Mouse (Mus musculus): ENCODE results near the gene Phlpp1. TPM values are rescaled to one million over a fixed set of nuclear protein-coding genes. Genes with fewer than 3 reads are reported as not detected.

Phlpp1 gene
- polyA plus RNA-seq, 1 experiment, result 26.8 TPM

DNA sequence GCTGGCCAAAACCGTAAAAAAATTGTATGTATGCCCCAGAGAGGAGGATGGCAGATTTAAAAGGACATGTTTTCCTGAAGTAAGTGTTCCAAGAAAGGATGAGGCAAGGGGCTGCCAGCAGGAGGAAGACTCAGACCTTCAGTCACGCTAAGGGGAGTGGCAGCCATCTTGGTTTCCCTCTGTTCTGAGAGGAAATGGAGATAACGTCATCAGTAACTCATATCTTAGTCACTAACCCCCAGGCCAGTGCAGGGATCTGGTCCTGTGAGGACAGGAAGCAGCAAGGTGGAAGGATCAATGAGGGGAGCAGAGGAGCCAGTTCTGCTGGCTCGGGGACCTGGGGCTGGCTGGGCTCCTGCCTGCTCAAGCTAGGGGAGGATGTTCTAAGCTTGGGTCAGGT is 10.6 kb upstream of the Phlpp1 start:
- WGBS, result 69% methylated on average over 4 of the region's 4 CpGs
- Histone ChIP-seq H3K4me3 (replicated peaks; ENCODE audit: extremely low read depth, low read depth, low read length) (no peak overlapping the region), H3K4me1 (ENCODE audit: control insufficient read depth, insufficient read depth, low read length) (no peaks in the 10 kb centered on the region; the same call in 1 of the 2 replicates)
- DNase-seq, result no peak
- TF ChIP-seq CTCF (IDR thresholded peaks at IDR 0.05; ENCODE audit: insufficient read depth, low read length) (no peak), POLR2A (IDR thresholded peaks at IDR 0.05; ENCODE audit: borderline replicate concordance, extremely low read depth, low read depth, low read length) (no peak)

DNA sequence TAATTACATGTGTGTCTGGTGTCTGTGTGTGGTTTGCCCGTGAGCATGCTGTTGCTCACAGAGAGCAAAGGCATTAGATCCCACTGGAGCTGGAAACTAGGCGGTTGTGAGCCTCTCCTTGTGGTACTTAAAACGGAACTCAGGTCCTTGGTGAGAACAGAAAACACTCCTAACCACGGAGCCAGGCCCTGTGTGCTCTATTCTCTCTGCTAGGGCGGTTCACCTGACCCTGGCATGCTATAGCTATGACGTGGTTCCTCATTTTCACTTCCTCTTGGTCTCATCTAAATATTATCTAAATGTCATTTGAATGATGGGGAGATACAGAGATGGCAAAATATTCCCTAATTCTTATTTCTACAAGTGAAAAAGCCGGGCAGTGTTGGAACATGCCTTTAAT is 9.0 kb upstream of the Phlpp1 start:
- WGBS, result 64% methylated on average over 7 of the region's 7 CpGs
- Histone ChIP-seq H3K4me1 (ENCODE audit: control insufficient read depth, insufficient read depth, low read length) (no peaks in the 10 kb centered on the region), H3K4me3 (replicated peaks; ENCODE audit: extremely low read depth, low read depth, low read length) (no peak overlapping the region)
- no peak for DNase-seq
- TF ChIP-seq POLR2A (IDR thresholded peaks at IDR 0.05; ENCODE audit: borderline replicate concordance, extremely low read depth, low read depth, low read length) (no peak), CTCF (IDR thresholded peaks at IDR 0.05; ENCODE audit: insufficient read depth, low read length) (no peak)

DNA sequence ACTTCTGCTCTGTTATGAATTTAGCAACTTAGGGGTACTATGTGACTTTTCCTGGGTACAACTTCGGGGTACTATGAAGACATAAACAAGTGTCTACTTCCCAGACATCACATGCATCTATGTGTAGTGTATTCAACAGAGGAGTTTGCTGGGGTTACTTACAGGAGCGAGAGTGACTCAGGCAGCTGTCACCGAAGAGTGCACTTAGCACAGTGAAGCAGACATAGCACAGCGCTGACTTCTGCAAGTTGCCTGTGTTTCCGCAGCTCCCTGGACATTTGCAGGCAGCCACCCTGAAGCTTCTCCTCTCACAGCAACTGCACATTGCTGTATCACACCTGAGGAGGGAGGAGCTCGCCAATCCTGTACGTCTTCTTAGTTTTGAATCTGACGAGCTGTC is 8.2 kb upstream of the Phlpp1 start:
- no peak for TF ChIP-seq POLR2A (IDR thresholded peaks at IDR 0.05; ENCODE audit: borderline replicate concordance, extremely low read depth, low read depth, low read length)
- TF ChIP-seq CTCF (IDR thresholded peaks at IDR 0.05; ENCODE audit: insufficient read depth, low read length), result no peak
- no peak for DNase-seq
- WGBS, result 84% methylated on average over 8 of the region's 8 CpGs

DNA sequence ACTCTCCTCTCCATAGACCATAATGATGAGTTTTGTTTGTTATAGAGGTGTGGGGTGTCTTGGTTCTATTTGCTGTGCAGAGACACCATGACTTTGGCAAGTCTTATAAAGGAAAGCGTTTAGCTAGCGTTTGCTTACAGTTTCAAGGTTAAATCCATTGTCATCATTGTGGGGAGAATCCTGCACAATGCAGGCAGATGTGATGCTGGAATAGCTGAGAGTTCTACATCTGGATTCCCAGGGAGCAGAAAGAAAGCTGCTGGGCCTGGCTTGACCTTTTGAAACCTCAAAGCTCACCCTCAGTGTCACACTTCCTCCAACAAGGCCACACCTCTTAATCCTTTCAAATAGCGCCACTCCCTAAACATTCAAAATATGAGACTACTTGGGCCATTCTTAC is 7.4 kb upstream of the Phlpp1 start:
- TF ChIP-seq POLR2A (IDR thresholded peaks at IDR 0.05; ENCODE audit: borderline replicate concordance, extremely low read depth, low read depth, low read length), result no peak
- TF ChIP-seq CTCF (IDR thresholded peaks at IDR 0.05; ENCODE audit: insufficient read depth, low read length), result no peak
- no peak for DNase-seq
- Histone ChIP-seq H3K4me3 (replicated peaks; ENCODE audit: extremely low read depth, low read depth, low read length) (no peak overlapping the region), H3K4me1 (ENCODE audit: control insufficient read depth, insufficient read depth, low read length) (no peaks in the 10 kb centered on the region)
- WGBS, result 85% methylated on average over 3 of the region's 3 CpGs

More for the DNA sequence above, 8.2 kb upstream of the Phlpp1 start:
- Histone ChIP-seq H3K4me3 (replicated peaks; ENCODE audit: extremely low read depth, low read depth, low read length) (no peak overlapping the region), H3K4me1 (ENCODE audit: control insufficient read depth, insufficient read depth, low read length) (no peaks in the 10 kb centered on the region)

DNA sequence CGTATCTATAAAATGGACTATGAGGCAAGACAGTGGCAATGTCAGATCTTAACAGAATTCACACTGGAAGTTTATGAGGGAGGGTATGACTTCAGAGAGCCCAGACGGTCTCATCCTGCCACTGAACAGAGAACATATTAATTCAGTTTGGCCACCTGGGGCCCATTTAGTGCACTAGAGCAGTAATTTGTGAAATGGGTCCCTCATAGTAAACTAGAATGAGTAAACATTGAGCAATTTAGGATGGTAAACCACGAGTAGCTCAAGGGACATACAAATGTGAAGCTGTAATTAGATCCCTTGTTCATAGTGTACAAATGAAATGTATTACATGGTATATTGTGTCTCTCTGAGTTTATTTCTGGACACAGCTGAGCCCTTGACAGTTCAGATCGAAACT is 3.6 kb upstream of the Phlpp1 start:
- TF ChIP-seq CTCF (IDR thresholded peaks at IDR 0.05; ENCODE audit: insufficient read depth, low read length) (no peak), POLR2A (IDR thresholded peaks at IDR 0.05; ENCODE audit: borderline replicate concordance, extremely low read depth, low read depth, low read length) (no peak)
- 52% methylated on average over 4 of the region's 4 CpGs for WGBS
- no peak for DNase-seq
- no peak overlapping the region for H3K4me3 ChIP-seq (replicated peaks; ENCODE audit: extremely low read depth, low read depth, low read length)
- peaks cover 2% of the 10 kb centered on the region; the same call in 1 of the 2 replicates for H3K4me1 ChIP-seq (ENCODE audit: control insufficient read depth, insufficient read depth, low read length)

DNA sequence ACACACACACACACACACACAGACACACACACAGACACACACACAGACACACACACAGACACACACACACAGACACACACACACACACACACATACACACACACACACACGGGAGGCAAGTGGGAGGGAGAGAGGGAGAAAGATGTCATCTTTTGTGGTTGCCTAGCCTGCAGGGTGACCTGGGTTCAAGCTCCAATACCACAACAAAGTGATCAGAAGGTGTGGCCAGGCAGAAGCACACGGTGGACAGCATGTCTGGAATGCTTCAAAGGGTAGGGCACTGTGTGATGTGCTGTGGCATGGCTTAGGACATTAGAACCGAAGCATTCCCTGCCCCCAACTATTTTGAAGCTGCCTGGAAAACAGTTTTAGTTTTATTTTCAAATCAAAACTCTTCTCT is 2.8 kb upstream of the Phlpp1 start:
- H3K4me3 ChIP-seq (replicated peaks; ENCODE audit: extremely low read depth, low read depth, low read length), result no peak overlapping the region
- no peak for DNase-seq
- peaks cover 2% of the 10 kb centered on the region; the same call in 1 of the 2 replicates for H3K4me1 ChIP-seq (ENCODE audit: control insufficient read depth, insufficient read depth, low read length)
- 38% methylated on average over 3 of the region's 3 CpGs for WGBS
- no peak for TF ChIP-seq CTCF (IDR thresholded peaks at IDR 0.05; ENCODE audit: insufficient read depth, low read length)
- TF ChIP-seq POLR2A (IDR thresholded peaks at IDR 0.05; ENCODE audit: borderline replicate concordance, extremely low read depth, low read depth, low read length), result no peak

DNA sequence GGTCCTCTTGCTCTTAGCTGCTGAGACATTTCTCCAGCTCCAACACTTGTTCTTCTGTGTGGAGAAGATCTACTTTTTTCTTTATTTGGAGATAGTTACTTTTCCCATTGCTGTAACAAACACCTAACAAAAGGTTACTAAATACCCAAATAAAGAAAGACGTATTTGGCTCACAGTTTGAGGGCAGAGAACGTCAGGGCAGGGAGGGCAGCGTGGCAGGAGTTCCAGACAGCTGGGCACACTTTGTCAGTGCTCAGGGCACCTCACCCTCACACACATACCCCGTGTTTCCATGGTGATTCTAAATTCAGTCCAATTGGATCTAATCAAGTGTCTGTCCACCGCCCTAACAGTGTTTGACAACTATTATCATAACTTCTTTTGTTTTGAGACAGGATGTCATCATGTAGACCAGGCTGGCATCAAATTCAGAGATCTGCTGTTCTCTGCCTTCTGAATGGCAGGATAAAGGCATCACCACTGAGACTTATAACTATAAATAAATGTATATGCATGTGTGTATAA is 1.7 kb upstream of the Phlpp1 start:
- WGBS, result 65% methylated on average over 5 of the region's 5 CpGs
- TF ChIP-seq POLR2A (IDR thresholded peaks at IDR 0.05; ENCODE audit: borderline replicate concordance, extremely low read depth, low read depth, low read length) (no peak), CTCF (IDR thresholded peaks at IDR 0.05; ENCODE audit: insufficient read depth, low read length) (no peak)
- Histone ChIP-seq H3K4me1 (ENCODE audit: control insufficient read depth, insufficient read depth, low read length) (peaks cover 5% of the 10 kb centered on the region; the same call in 1 of the 2 replicates), H3K4me3 (replicated peaks; ENCODE audit: extremely low read depth, low read depth, low read length) (no peak overlapping the region)
- no peak for DNase-seq

DNA sequence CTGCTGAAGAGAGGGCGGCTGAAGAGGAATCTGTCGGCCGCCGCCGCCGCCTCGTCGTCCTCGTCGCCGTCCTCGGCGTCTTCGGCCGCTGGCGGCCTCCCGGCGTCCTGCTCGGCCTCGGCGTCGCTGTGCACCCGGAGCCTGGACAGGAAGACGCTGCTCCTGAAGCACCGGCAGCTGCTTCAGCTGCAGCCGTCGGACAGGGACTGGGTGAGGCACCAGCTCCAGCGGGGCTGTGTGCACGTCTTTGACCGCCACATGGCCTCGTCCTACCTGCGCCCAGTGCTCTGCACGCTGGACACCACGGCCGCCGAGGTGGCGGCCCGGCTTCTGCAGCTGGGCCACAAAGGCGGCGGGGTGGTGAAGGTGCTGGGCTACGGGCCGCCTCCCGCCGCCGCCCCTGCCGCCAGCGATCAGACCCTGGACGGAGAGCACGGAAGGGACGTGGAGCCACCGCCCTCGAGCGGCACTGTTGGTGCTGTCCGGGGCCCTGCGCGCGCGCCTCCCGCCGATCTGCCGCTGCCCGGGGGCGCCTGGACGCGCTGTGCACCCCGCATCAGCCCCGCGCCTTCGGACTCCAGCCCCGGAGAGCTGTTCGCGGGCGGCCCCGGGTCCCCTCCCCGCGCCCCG is 864 bp downstream of the Phlpp1 start:
- H3K4me3 ChIP-seq (replicated peaks; ENCODE audit: extremely low read depth, low read depth, low read length), result peak overlapping the region; percentile 71
- peaks cover 9% of the 10 kb centered on the region; the same call in 1 of the 2 replicates for H3K4me1 ChIP-seq (ENCODE audit: control insufficient read depth, insufficient read depth, low read length)
- TF ChIP-seq POLR2A (IDR thresholded peaks at IDR 0.05; ENCODE audit: borderline replicate concordance, extremely low read depth, low read depth, low read length) (0 out of 2 replicates have a peak, but pooled peaks have one; percentile 9), CTCF (IDR thresholded peaks at IDR 0.05; ENCODE audit: insufficient read depth, low read length) (no peak)
- under 1% methylated on average over 51 of the region's 77 CpGs for WGBS
- DNase-seq, result peak; percentile 71

DNA sequence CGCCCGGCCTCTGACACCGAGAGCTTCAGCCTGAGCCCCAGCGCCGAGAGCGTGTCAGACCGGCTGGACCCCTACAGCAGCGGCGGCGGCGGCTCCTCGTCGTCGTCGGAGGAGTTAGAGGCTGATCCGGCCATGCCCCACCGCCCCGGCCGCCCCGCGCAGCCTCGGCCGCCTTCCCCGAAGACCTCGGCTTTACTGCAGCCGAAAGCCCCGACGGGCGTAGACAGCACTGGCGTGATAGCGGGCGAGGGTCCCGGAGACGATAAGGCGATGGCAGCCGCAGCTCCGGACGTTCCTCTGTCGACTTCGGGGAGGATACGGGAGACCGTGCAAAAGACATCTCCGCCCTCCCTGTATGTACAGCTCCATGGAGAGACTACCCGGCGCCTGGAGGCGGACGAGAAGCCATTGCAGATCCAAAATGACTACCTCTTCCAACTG is 1.4 kb downstream of the Phlpp1 start:
- Histone ChIP-seq H3K4me1 (ENCODE audit: control insufficient read depth, insufficient read depth, low read length) (peaks cover 9% of the 10 kb centered on the region; the same call in 1 of the 2 replicates), H3K4me3 (replicated peaks; ENCODE audit: extremely low read depth, low read depth, low read length) (peak overlapping the region; percentile 71)
- peak; percentile 42 for DNase-seq
- 3% methylated on average over 47 of the region's 47 CpGs for WGBS
- TF ChIP-seq POLR2A (IDR thresholded peaks at IDR 0.05; ENCODE audit: borderline replicate concordance, extremely low read depth, low read depth, low read length) (no peak), CTCF (IDR thresholded peaks at IDR 0.05; ENCODE audit: insufficient read depth, low read length) (no peak)

DNA sequence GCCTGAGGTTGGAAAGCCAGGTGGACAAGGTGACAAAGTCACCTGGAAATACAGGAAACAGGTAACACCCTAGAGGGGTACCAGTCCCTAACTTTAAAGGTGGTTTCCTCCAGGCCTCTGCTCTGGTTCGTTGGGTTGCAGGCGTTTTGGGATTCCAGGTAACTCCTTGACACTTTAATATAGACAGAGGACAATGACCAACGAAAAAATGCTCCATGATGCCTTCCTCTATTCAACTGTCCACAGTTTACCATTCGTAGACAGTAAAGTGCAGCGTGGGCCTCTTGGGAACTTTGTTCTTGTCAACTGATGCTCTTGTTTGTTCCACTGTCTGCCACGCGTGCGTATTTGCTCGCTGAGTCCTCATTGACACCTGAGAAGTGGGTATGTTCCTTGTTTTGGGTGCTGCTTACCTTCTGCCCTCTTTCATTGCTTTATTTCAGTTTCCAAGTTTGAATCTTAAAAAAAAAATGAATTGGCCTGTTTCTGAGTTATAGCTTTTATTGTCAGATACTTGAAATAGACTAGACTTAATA is 2.1 kb downstream of the Phlpp1 start:
- peak overlapping the region; percentile 71 for H3K4me3 ChIP-seq (replicated peaks; ENCODE audit: extremely low read depth, low read depth, low read length)
- 34% methylated on average over 9 of the region's 9 CpGs for WGBS
- TF ChIP-seq CTCF (IDR thresholded peaks at IDR 0.05; ENCODE audit: insufficient read depth, low read length) (no peak), POLR2A (IDR thresholded peaks at IDR 0.05; ENCODE audit: borderline replicate concordance, extremely low read depth, low read depth, low read length) (no peak)
- DNase-seq, result no peak
- H3K4me1 ChIP-seq (ENCODE audit: control insufficient read depth, insufficient read depth, low read length), result peaks cover 11% of the 10 kb centered on the region; the same call in 1 of the 2 replicates

Data from lung, adult 2 months (tissue).